Mouse (Mus musculus): ENCODE measurements at regions not wholly inside any gene's neighbourhood (a gene's known extent, or its start where the extent isn't known, plus 50 kb on each side); places are given as distances from the start of the nearest gene placed in this dataset.
"Not testable (repeated sequence)": the region's sequence is repeated elsewhere in the genome, so short reads cannot be mapped to it uniquely, and the experiment has no call there.

DNA sequence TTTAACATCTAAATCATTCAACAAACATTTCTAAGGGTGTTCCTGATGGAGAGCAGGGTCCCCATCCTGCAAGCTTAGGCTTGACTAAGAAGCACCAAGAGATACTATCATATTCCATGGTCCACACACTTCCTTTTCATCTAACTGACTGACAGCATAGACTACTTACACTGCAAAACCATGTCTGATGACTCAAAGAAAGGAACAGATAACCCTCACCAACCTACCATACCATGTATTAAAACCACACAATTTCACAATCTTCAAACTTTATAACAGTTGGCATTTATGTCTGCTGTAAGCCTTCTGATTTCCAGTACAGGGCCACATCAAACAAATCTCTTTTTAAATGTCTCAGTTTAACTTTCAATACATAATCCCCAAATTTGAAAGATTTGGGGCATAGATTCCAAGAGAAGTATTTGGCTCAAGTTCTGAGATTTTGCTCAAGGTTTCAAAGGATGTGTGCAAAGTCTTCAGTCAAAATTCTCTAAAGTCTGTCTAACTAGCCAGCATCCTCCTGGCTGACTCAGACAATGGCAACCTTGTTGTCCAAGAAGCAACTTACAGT is 962.0 kb downstream of the Ttll7 start:
- no peak for DNase-seq

GRCm38 (mm10) chr3:147802546-147802945 is 950.4 kb downstream of the Ttll7 start:
- no peak for DNase-seq

GRCm38 (mm10) chr3:147796524-147796923 is 944.4 kb downstream of the Ttll7 start:
- DNase-seq = no peak

GRCm38 (mm10) chr3:147795116-147795515 is 942.9 kb downstream of the Ttll7 start:
- no peak for DNase-seq

- no peak for DNase-seq
These were observed 934.4 kb downstream of the Ttll7 start for GRCm38 (mm10) chr3:147786555-147786954.

- no peak for DNase-seq
These were observed 898.6 kb downstream of the Ttll7 start for GRCm38 (mm10) chr3:147750842-147751191.

- DNase-seq = no peak
These were observed 898.0 kb downstream of the Ttll7 start for GRCm38 (mm10) chr3:147749939-147750841.

GRCm38 (mm10) chr3:147749442-147749841 is 897.3 kb downstream of the Ttll7 start:
- no peak for DNase-seq

DNA sequence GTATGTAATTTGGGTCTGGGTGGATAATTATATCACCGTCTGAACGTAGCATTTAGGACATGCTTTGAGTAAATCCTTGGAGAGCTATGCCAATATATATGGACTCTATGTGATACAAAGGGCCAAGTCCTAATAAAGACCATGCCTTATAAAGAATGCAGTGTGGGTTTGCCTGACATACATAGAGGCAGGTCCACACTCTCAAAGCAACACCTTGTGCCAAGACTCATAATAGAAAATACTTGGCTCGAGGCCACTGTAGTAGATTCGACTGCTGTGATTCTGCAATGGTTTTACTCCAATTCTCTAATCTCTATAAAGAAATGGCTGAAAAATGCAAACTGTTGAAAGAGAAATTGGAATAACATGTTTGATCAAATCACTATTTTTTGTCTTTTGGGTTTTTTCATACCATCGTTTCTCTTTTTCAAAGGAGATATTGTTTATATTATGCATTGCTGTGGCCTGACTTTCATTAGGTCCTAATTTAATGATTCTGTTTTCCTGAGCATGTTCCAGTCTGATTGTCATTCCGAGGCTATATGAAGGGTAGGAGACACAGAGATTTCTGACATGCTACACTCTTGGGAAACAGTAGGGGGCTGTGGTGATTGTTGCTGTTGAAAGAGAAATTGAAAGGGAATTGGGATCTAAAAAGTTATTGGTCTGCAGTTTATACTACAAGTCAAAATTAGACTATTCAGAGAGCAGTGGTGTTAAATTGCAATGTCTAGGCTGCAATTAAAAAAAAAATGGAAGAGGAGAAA is 884.7 kb downstream of the Ttll7 start:
- DNase-seq = no peak

DNA sequence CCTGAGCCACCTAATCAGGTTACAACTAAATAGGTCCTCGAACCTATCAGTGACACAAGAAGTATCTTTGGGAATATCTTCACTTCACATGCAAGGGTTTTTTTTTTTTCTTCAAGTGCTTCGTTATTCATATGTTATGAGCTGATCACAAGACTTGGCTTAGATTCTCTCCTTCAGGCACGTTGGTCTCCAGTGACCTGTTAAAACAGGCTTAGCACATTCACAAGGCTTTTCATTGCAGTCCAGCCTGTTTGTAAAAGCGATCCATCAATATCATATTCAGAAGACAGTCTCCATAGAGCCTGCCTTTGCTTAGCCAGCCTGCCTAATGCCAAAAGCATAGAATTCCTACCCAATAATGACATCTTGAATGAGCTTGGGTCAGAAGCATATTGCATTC is 864.2 kb downstream of the Ttll7 start:
- no peak for DNase-seq

DNA sequence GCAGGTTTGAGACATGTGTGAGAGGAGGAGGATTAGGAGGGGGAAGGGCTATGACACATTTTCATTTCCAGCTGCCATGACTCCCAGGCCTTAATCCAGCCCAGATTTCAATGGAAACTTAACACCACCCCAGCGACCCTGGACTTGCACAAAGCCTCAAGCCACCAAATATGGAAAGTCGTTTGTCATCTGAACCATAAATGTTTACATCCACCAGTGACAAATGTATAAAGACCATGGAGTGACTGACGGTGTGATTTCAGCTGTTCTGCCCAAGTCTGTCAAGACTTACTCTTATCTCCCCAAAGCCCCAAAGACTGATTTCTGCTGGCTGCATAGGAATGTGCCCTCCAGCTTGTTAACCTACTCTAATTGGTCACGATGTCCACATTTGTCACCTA is 855.2 kb downstream of the Ttll7 start:
- DNase-seq = no peak

DNA sequence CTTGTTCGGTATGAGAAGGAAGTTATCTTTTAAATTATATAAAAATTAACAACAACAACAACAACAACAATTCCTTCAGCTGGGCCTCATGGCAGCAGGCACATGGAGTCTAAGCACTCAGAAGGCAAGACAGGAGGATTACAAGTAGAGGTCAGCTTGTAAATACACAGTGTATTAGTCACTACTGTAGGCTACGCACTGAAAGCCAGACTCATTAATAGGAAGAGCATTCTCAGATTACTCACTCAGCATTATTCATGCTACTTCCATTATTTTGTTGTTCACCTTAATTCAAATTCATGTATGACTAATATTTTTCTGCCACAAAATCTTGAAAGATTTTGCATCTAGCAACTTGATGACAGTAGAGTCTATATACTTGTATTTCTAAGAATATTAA is 831.6 kb downstream of the Ttll7 start:
- no peak for DNase-seq

- DNase-seq = no peak
These were observed 828.1 kb downstream of the Ttll7 start for GRCm38 (mm10) chr3:147680299-147680698.

DNA sequence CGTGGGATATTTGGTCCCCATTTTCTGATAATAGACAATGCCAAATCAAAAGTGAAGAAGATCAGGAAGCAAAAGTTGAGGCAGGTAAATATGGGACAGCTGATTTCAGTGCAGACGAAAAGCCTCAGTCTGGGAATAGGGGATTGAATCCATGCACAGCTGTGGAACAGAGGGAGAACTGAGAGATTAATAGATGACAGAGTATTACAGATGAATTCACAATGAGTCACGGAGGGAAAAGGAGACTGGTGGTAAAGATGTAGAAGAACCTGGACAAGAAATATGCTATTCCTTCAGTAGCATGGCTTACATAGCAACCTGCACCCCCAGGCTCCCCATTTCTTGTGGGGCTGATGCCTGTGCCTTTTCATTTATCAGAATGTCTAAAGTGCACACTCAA is 810.4 kb downstream of the Ttll7 start:
- no peak for DNase-seq

DNA sequence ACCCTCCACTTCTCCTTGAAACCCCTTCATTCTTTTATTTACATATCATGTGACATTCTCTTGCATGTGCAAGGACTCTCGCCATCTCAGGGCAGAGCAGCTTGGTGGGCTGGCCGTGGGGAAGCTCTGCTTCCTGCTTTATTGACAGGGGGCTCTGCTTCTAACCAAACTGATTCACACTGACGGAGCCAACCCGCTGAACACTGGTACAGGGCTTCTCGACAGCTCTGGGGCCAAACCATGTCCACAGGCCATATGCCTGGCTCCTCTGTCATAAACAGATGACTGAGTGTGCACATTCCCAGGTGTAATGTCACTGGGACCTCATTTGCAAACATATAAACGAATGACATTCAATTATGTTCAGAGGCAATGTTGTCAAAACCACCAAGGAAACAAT is 800.7 kb downstream of the Ttll7 start:
- DNase-seq = no peak

DNA sequence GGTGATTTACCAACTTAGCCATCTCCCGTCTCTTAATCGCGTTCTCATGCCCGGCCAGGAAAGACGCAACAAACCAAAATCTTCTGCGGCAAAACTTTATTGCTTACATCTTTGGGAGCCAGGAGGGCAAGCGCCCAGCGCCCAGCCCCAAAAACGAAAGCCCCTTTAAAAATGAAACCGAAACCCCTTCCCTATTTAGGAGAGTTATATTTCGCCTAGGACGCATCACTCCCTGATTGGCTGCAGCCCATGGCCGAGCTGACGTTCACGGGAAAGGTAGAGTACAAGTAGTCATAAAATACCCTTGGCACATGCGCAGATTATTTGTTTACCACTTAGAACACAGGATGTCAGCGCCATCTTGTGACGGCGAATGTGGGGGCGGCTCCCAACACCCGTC is 783.3 kb downstream of the Ttll7 start:
- DNase-seq = not testable (repeated sequence)

DNA sequence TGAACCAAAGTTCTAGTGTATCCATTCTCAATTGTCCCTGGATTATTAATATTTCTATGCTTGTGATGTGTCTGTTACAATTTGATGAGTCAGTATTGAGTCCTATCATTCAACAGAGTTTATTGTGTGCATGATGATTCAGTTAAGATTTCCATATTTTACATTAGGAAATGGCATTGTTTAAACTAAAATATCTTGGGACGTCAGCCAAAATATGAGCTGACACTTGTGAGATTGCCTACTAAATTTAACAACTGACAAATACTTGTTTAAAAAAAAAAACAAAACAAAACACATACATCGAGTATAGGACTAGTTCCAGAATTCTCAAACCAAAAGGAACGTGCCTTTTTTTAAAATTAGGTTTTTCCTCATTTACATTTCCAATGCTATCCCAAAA is 779.0 kb downstream of the Ttll7 start:
- no peak for DNase-seq

DNA sequence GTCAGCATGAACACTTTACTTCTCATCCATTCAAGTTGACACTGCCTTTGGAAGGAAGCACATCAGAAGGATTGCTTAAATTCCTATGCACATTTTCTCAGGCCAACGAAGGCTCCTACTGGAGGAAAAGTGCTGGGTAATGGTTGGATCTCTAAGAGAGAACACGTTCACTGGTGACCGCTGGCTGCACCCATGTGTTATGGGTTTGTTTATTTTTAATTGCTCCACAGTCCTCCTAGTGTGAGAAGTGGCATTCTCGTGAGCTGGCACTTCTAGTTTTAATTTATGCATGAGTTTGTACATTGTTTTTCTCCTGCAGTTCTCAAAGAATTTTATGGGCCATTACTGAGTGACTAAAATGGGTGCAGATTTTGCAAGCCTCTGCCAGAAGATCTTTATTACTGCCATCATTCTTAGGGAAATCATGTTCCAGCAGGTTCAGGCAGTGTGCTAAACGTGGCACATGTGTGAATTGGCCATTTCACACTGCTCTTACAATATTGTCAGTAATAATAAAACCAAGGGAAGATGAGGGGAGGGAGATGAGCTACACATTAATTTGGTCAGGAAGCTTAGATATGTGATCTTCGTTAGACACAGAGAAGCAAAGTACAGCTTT is 731.6 kb downstream of the Ttll7 start:
- no peak for DNase-seq

DNA sequence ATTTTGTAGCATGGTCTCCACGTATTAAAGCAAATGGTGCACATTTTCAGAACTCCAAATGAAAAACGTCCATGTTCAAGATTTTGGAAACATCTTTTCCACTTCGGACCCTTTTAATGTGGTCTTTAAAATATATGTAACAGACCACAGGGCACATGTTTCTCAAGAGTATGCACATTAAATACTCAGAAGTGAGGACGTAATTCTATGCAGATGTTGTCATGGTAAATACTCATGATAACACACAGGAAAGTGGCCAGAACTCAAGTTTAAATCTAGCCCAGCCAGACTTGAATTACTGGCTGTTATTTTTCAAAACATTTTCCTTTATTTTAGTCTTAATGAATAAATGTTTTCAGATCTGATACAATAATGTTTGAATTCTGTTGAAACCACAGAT is 719.7 kb downstream of the Ttll7 start:
- no peak for DNase-seq

DNA sequence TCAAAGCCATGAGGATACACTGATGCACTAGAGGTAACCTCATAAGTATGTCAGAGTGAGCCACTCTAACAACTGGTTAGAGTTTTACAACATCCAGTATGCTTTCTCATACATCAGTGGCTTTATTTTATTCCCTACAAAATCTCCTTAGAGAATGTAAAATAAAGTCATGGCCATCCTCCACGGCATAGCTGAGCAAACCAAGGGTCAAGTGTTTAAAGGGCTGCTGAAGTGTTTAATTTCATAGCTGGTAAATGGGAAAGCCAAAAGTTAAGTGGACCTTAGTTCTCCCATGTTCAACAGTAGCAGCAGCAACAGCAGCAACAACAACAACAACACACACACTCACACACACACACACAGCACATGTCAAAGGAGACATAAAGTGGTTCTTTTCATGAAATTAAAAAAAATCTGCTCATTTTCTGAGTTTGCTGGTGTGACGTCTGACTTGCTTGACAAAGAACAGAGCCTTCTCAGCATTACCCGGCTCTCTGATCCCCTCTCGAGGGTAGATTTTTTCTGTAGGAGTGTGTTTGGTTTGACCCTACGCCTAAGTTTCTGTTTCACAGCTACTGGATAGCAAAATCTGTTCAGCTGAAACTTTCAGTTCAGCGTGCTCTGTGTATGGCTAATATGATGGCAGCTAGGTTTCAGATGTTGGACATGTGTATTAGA is 693.3 kb downstream of the Ttll7 start:
- DNase-seq = no peak

DNA sequence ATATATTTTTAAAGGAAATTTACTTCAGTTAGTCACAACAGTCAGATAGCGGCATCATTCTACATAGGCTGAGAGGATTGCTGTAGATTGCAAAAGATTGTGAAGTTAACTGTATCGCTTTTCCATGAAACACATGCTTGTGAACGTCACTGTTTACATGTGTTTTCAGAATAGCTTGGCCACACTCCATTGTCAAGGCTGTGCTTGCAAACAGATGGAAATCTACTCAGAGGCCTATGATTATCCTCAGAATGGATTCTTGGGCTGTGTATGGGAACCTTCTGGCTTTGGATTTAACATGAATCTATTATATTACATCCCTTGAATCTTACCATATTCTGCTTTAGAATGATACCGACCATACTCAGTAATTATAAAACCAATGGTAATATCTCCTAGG is 690.1 kb downstream of the Ttll7 start:
- DNase-seq = no peak

DNA sequence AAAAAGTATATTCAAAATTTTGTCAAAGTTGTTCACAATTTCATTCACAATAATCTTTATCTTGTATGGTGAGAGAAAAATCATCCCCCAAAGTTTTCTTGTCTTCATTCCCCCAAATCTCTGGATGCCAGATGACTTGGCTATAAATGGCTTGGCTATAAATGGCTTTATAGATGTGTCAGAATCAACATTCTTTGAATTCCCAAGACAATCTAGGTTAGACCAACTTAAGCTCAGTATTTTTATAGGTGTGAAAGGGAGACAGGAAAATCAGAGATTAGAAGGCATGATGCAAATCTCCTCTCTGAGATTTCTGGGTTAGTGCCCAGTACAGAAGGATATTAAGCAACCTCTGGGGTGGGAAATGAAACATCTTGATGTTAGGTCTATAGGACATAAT is 685.4 kb downstream of the Ttll7 start:
- no peak for DNase-seq

DNA sequence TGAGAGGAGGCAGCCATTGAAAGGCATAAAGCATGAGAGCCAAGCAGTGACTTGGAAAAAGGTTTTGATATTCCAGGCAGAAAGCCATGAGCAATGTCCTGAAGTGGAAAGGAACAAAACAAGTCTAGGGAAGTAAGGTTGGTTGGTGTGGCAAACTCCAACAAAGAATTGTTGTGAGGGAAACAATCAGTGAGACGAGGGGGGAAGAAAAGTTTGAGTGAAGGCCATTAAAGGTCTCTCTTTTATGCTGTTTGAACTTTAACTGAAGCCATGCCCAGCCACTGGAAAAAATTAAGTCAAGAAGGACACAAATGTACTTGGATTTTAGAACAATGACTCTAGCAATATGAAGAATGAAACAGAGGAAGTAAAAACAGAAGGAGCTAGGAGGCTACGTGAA is 680.0 kb downstream of the Ttll7 start:
- no peak for DNase-seq

All from thymus, adult 18-20 months (tissue).